Mouse (Mus musculus): Measurements from ENCODE around the gene 1700030J22Rik. TPM values are rescaled to one million over a fixed set of nuclear protein-coding genes. Genes with fewer than 3 reads are reported as not detected.

1700030J22Rik gene
- total and polyA plus RNA-seq, 3 experiments = 0.15 to 0.38 TPM; not detected in 1

GRCm38 (mm10) chr8:116989842-116990241 lies 11.1 kb upstream of the 1700030J22Rik start:
- H3K9ac ChIP-seq (ENCODE audit: control insufficient read depth, low read depth, low read length, poor library complexity, severe bottlenecking) = no peak overlapping the region
- no peaks in the 10 kb centered on the region for H3K27me3 ChIP-seq (ENCODE audit: control insufficient read depth in 1 of 2, insufficient read depth in 2 of 2, low read length in 2 of 2)
- H3K27ac ChIP-seq (ENCODE audit: control insufficient read depth, low read depth, low read length) = no peak overlapping the region
- H3K4me3 ChIP-seq (ENCODE audit: control insufficient read depth in 1 of 2, insufficient read depth in 1 of 2, low read depth in 2 of 2, low read length in 2 of 2) = no peak overlapping the region
- TF ChIP-seq POLR2AphosphoS2 (IDR thresholded peaks at IDR 0.05; ENCODE audit: low read length) (no peak), SIN3A (IDR thresholded peaks at IDR 0.05; ENCODE audit: low read length) (no peak), CTCF (IDR thresholded peaks at IDR 0.05 in 2 of 3, conservative IDR thresholded peaks at IDR 0.05 in 1 of 3; ENCODE audit: control insufficient read depth in 1 of 3, insufficient read depth in 1 of 3, low read depth in 2 of 3, low read length in 3 of 3, poor library complexity in 1 of 3, severe bottlenecking in 1 of 3) (peak in 2 of 3 experiments; percentile 18; a peak in 2 of 6 replicates)
- peaks cover 0 to 4% of the 10 kb centered on the region in 2 experiments; a peak in 1 of 4 replicates for H3K36me3 ChIP-seq (ENCODE audit: control insufficient read depth in 1 of 2, insufficient read depth in 2 of 2, low read length in 2 of 2)
- H3K4me1 ChIP-seq (ENCODE audit: control insufficient read depth in 1 of 2, insufficient read depth in 2 of 2, low read length in 2 of 2) = peaks cover 0 to 17% of the 10 kb centered on the region in 2 experiments; a peak in 3 of 4 replicates
- no peaks in the 10 kb centered on the region for H3K9me3 ChIP-seq (replicated peaks; ENCODE audit: insufficient read depth, low read length)
- DNase-seq (ENCODE audit: low read depth, low spot score) = peak; percentile 44
- H3K79me2 ChIP-seq (ENCODE audit: control insufficient read depth, insufficient read depth, low read length, poor library complexity) = peaks cover 21% of the 10 kb centered on the region

- peak; percentile 84 for DNase-seq (ENCODE audit: low read depth, low spot score)
- H3K9me3 ChIP-seq (replicated peaks; ENCODE audit: insufficient read depth, low read length) = no peaks in the 10 kb centered on the region
- no peak for TF ChIP-seq USF2 (IDR thresholded peaks at IDR 0.05; ENCODE audit: borderline replicate concordance in 1 of 2, insufficient read depth in 1 of 2, low read depth in 1 of 2, low read length in 2 of 2)
- no peak for TF ChIP-seq ZNF384 (IDR thresholded peaks at IDR 0.05; ENCODE audit: low read depth, low read length)
- no peak for TF ChIP-seq ZKSCAN1 (IDR thresholded peaks at IDR 0.05; ENCODE audit: low read depth, low read length)
- TF ChIP-seq CHD2 (IDR thresholded peaks at IDR 0.05; ENCODE audit: low read length) = no peak
- no peak for TF ChIP-seq ETS1 (IDR thresholded peaks at IDR 0.05; ENCODE audit: low read depth, low read length)
- no peak for TF ChIP-seq MAFK (IDR thresholded peaks at IDR 0.05; ENCODE audit: borderline replicate concordance, low read depth, low read length)
- TF ChIP-seq USF1 (IDR thresholded peaks at IDR 0.05; ENCODE audit: low read depth, low read length) = no peak
- TF ChIP-seq SIN3A (IDR thresholded peaks at IDR 0.05; ENCODE audit: low read length) = peak; percentile 86
- no peak for TF ChIP-seq UBTF (IDR thresholded peaks at IDR 0.05; ENCODE audit: borderline replicate concordance, insufficient read depth, low read depth, low read length)
- no peak for TF ChIP-seq MYB (IDR thresholded peaks at IDR 0.05; ENCODE audit: low read depth, low read length)
- no peak for TF ChIP-seq POLR2AphosphoS5 (IDR thresholded peaks at IDR 0.05; ENCODE audit: borderline replicate concordance, low read depth, low read length)
- no peak for TF ChIP-seq POLR2AphosphoS2 (IDR thresholded peaks at IDR 0.05; ENCODE audit: low read length)
- no peak for TF ChIP-seq MAX (IDR thresholded peaks at IDR 0.05; ENCODE audit: low read length)
- TF ChIP-seq TBP (IDR thresholded peaks at IDR 0.05; ENCODE audit: low read depth, low read length) = no peak
- peak; percentile 59 to 85 (median 69) for TF ChIP-seq CTCF (IDR thresholded peaks at IDR 0.05 in 2 of 3, conservative IDR thresholded peaks at IDR 0.05 in 1 of 3; ENCODE audit: control insufficient read depth in 1 of 3, insufficient read depth in 1 of 3, low read depth in 2 of 3, low read length in 3 of 3, poor library complexity in 1 of 3, severe bottlenecking in 1 of 3)
- TF ChIP-seq MXI1 (IDR thresholded peaks at IDR 0.05; ENCODE audit: low read depth, low read length) = peak; percentile 45; the same call in 1 of the 2 replicates
- TF ChIP-seq NRF1 (IDR thresholded peaks at IDR 0.05; ENCODE audit: insufficient read depth, low read depth, low read length, poor library complexity, severe bottlenecking) = no peak
- no peak for TF ChIP-seq POLR2A (IDR thresholded peaks at IDR 0.05; ENCODE audit: control insufficient read depth in 1 of 2, insufficient read depth in 1 of 2, low read depth in 1 of 2, low read length in 2 of 2, poor library complexity in 1 of 2)
- TF ChIP-seq ZC3H11A (IDR thresholded peaks at IDR 0.05; ENCODE audit: low read depth, low read length) = peak; percentile 60
- peak; percentile 77 for TF ChIP-seq RAD21 (IDR thresholded peaks at IDR 0.05; ENCODE audit: low read depth, low read length)
- peak; percentile 44; the same call in 1 of the 2 replicates for TF ChIP-seq HCFC1 (IDR thresholded peaks at IDR 0.05; ENCODE audit: low read depth, low read length)
- TF ChIP-seq RCOR1 (IDR thresholded peaks at IDR 0.05; ENCODE audit: low read depth, low read length) = no peak
- no peak; the same call in 1 of the 2 replicates for TF ChIP-seq BHLHE40 (IDR thresholded peaks at IDR 0.05; ENCODE audit: borderline replicate concordance, low read depth, low read length)
- peak; percentile 77 for TF ChIP-seq SMC3 (IDR thresholded peaks at IDR 0.05; ENCODE audit: low read depth, low read length)
- TF ChIP-seq MYC (IDR thresholded peaks at IDR 0.05; ENCODE audit: low read depth, low read length) = no peak
- H3K9ac ChIP-seq (ENCODE audit: control insufficient read depth, low read depth, low read length, poor library complexity, severe bottlenecking) = no peak overlapping the region
- H3K27me3 ChIP-seq (ENCODE audit: control insufficient read depth in 1 of 2, insufficient read depth in 2 of 2, low read length in 2 of 2) = no peaks in the 10 kb centered on the region
- H3K36me3 ChIP-seq (ENCODE audit: control insufficient read depth in 1 of 2, insufficient read depth in 2 of 2, low read length in 2 of 2) = no peaks in the 10 kb centered on the region; a peak in 1 of 4 replicates
- no peak overlapping the region for H3K27ac ChIP-seq (ENCODE audit: control insufficient read depth, low read depth, low read length)
- H3K4me3 ChIP-seq (ENCODE audit: control insufficient read depth in 1 of 2, insufficient read depth in 1 of 2, low read depth in 2 of 2, low read length in 2 of 2) = peak overlapping the region in 1 of 2 experiments; percentile 7; a peak in 1 of 4 replicates
- H3K79me2 ChIP-seq (ENCODE audit: control insufficient read depth, insufficient read depth, low read length, poor library complexity) = no peaks in the 10 kb centered on the region
- H3K4me1 ChIP-seq (ENCODE audit: control insufficient read depth in 1 of 2, insufficient read depth in 2 of 2, low read length in 2 of 2) = no peaks in the 10 kb centered on the region; a peak in 1 of 4 replicates
These were observed 1.4 kb upstream of the 1700030J22Rik start for GRCm38 (mm10) chr8:116980117-116980516.

Measured in MEL (cell line).